Comparison of ENCODE assay signal across 18 mouse cellular contexts in genomic region chr1:89042956-89043355, GRCm38 (mm10). TPM values are rescaled to one million over a fixed set of nuclear protein-coding genes. Genes with fewer than 3 reads are reported as not detected.
DNase-seq lines count a peak whose midpoint lies in the region; ATAC-seq lines count a peak whose summit lies in the region.
"Had no signal": no experiment of that assay in that cellular context is flagged by ENCODE, and none has a peak within 500 bp of the region (broad histone marks: within the 10 kb centered on the region; RNA-seq: fewer than 3 reads in every experiment).

No protein-coding gene starts in this region.

- H3K9ac ChIP-seq in hindbrain, embryonic 11.5 days (ENCODE audit: low read depth, low read length), result no peak overlapping the region
- H3K9ac ChIP-seq: forebrain, postnatal 0 days had no signal

- H3K4me3 ChIP-seq in heart, embryonic 10.5 days, result no peak overlapping the region
- no peak overlapping the region for H3K4me3 ChIP-seq in hindbrain, embryonic 11.5 days (ENCODE audit: low read depth, low read length)
- H3K4me3 ChIP-seq: forebrain, embryonic 10.5 days had no signal

- H3K27ac ChIP-seq in heart, embryonic 10.5 days, result peak overlapping the region; percentile 47; the same call in 1 of the 2 replicates
- no peak overlapping the region for H3K27ac ChIP-seq in hindbrain, embryonic 11.5 days (ENCODE audit: low read depth, low read length)
- H3K27ac ChIP-seq: forebrain, embryonic 10.5 days had no signal

- no peaks in the 10 kb centered on the region for H3K36me3 ChIP-seq in heart, embryonic 10.5 days
- H3K36me3 ChIP-seq in hindbrain, embryonic 11.5 days (ENCODE audit: control insufficient read depth, insufficient read depth, low read length), result no peaks in the 10 kb centered on the region
- H3K36me3 ChIP-seq: forebrain, embryonic 10.5 days had no signal

- no peak overlapping the region for H3K4me2 ChIP-seq in hindbrain, embryonic 11.5 days (replicated peaks; ENCODE audit: low read depth, low read length)

- intact Hi-C loops in heart, postnatal 25 days (cut with DNase I), result loop anchor here (2.0 kb wide), 1 partner anchor 16 kb away; no protein-coding TSS in a partner anchor
- intact Hi-C loops in left cerebral cortex, postnatal 36 days (cut with DNase I), result no loop called here

- WGBS in heart, embryonic 10.5 days, result 78% methylated on average over 10 of the region's 10 CpGs
- WGBS in hindbrain, embryonic 11.5 days, result 89% methylated on average over 10 of the region's 10 CpGs

- peak; percentile 44 for DNase-seq in heart, adult 8-10 months (ENCODE audit: low spot score)
- no peak for DNase-seq in heart, postnatal 25 days (ENCODE audit: low spot score)
- peak; percentile 81 for DNase-seq in R1 (ENCODE audit: low read depth, low spot score)
- no peak for DNase-seq in heart, embryonic 10.5 days (ENCODE audit: low spot score)
- DNase-seq in left cerebral cortex, postnatal 36 days (ENCODE audit: low spot score in 2 of 2), result no peak
- no peak for DNase-seq in layer of hippocampus, postnatal 25 days (ENCODE audit: extremely low spot score in 1 of 2, low spot score in 1 of 2)
- no peak for DNase-seq in hindbrain, embryonic 11.5 days (ENCODE audit: low spot score)
- DNase-seq: adrenal gland, adult 8-10 months; cerebellum, adult 11 months; cerebellum, postnatal 25 days; forebrain, postnatal 0 days; kidney, adult 2 months; kidney, postnatal 10 days; left cerebral cortex, postnatal 4 days; thymus, postnatal 25 days had no signal

- ATAC-seq in megakaryocyte progenitor cell, adult 5-6 weeks (replicated peaks; ENCODE audit: poor library complexity), result peak; percentile 42; the same call in 1 of the 2 replicates
- no peak for ATAC-seq in hindbrain, embryonic 11.5 days (ENCODE audit: low FRiP score)
- ATAC-seq: forebrain, postnatal 0 days; midbrain, embryonic 16.5 days had no signal

- H3K9me3 ChIP-seq in heart, embryonic 10.5 days, result no peaks in the 10 kb centered on the region
- H3K9me3 ChIP-seq in hindbrain, embryonic 11.5 days (ENCODE audit: control insufficient read depth, low read length), result no peaks in the 10 kb centered on the region
- H3K9me3 ChIP-seq: forebrain, embryonic 10.5 days had no signal

- H3K4me1 ChIP-seq in heart, embryonic 10.5 days, result peaks cover 4% of the 10 kb centered on the region; the same call in 1 of the 2 replicates
- H3K4me1 ChIP-seq in hindbrain, embryonic 11.5 days (replicated peaks; ENCODE audit: control insufficient read depth, insufficient read depth, low read length), result no peaks in the 10 kb centered on the region

- H3K27me3 ChIP-seq in heart, embryonic 10.5 days (ENCODE audit: insufficient read depth, poor library complexity, severe bottlenecking), result no peaks in the 10 kb centered on the region
- H3K27me3 ChIP-seq in hindbrain, embryonic 11.5 days (ENCODE audit: control insufficient read depth, insufficient read depth, low read length), result no peaks in the 10 kb centered on the region

RNA-seq across cellular contexts. Expression of gene Sh3bp4, which starts 27.3 kb away (rescaled TPM):
- total RNA-seq in heart, adult 8-10 months (2022), result 10 to 100 TPM in 2 of 4 experiments, 1 to 10 TPM in 2; 7.2 to 13.4 (median 9.7) TPM
- 10 to 100 TPM; 10.5 to 13.2 TPM for total RNA-seq in heart, postnatal 25 days (2021)
- polyA plus RNA-seq in heart, embryonic 10.5 days (2016; fragmentation: Nextera tagmentation; extraction: Ambion mirVana), result 23.4 and 28.3 TPM in 2 replicates
- 0.24 and 0.27 TPM in 2 replicates for total RNA-seq in megakaryocyte progenitor cell, adult 5-6 weeks (2015)
- 0.03 TPM in 1 of 2 replicates, not detected in the other for total RNA-seq in megakaryocyte progenitor cell, adult 5-6 weeks (2017)
- total RNA-seq in left cerebral cortex, postnatal 36 days (2021), result 10 to 100 TPM; 16.0 to 21.0 TPM
- total RNA-seq in layer of hippocampus, postnatal 25 days (2021), result 10 to 100 TPM; 28.3 to 29.3 TPM
- polyA plus RNA-seq in hindbrain, embryonic 11.5 days (2014; fragmentation: Nextera tagmentation; extraction: Ambion mirVana), result 18.0 and 21.7 TPM in 2 replicates

Comparison
In these comparisons a context has a peak if more than half of its experiments do, and no peak if none do; other contexts are left out.
1. DNase-seq: peak in heart, adult 8-10 months (single experiment) and R1 (single experiment); none in heart, postnatal 25 days (single experiment), heart, embryonic 10.5 days (single experiment), left cerebral cortex, postnatal 36 days (0 of 2), layer of hippocampus, postnatal 25 days (0 of 2) and hindbrain, embryonic 11.5 days (single experiment).
2. RNA of gene Sh3bp4, which starts 27.3 kb away (total RNA-seq): 28.3 to 29.3 TPM in layer of hippocampus, postnatal 25 days, 16.0 to 21.0 TPM in left cerebral cortex, postnatal 36 days, 10.5 to 13.2 TPM in heart, postnatal 25 days and 7.2 to 13.4 TPM in heart, adult 8-10 months; 0.03 to 0.27 TPM in megakaryocyte progenitor cell, adult 5-6 weeks; every median in the first group is over 4 times any median in the second.